Mouse (Mus musculus): Measurements from ENCODE around the gene Rab11b. TPM values are rescaled to one million over a fixed set of nuclear protein-coding genes. Genes with fewer than 3 reads are reported as not detected.

Rab11b gene
- 161 and 162 TPM in 2 replicates for polyA plus RNA-seq (2012)

DNA sequence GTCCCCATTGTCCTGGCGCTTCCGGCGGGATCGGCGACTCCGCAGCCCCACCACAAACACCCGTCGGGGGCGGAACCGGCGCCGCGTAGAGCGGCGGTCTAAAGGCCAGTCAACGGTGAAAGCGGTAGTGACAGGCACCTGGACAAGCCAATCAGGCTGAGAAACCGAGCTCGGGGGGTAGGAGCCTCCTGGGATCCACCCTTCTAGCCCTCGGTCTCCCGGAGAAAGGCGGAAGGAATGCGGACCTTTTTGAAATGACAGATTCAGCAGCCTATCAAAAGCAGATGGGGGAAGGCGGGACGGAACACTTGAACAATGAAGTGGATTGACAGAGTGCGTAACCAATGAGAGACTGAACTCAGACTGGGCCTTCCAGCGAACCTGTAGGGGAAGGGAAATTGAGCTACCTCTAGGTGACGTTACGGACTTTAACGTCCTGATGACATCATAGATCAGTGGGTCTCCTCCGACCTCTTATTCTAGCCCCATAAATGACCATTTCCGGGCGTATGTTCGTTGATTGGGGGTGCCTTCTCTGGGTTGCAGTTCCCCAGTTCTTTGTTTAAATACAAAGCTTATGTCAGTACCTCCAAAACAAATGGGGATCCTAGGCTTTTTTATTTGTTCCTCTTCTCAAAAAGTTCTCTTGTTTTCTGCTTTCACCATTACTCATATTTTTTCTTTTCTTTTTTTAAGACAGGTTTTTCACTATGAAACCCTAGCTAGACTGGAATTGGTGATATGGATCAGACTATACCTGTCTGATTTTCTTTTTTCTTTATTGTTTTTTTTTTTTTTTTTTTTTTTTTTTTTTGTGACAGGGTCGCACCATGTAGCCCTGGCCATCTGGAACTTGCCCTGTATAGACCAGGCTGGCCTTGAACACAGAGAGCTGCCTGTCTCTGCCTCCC lies at the start of gene Rab11b:
Gene Rab11b, minus strand, starts transcription at position 276 of the 911 bp plus-strand sequence.

DNA sequence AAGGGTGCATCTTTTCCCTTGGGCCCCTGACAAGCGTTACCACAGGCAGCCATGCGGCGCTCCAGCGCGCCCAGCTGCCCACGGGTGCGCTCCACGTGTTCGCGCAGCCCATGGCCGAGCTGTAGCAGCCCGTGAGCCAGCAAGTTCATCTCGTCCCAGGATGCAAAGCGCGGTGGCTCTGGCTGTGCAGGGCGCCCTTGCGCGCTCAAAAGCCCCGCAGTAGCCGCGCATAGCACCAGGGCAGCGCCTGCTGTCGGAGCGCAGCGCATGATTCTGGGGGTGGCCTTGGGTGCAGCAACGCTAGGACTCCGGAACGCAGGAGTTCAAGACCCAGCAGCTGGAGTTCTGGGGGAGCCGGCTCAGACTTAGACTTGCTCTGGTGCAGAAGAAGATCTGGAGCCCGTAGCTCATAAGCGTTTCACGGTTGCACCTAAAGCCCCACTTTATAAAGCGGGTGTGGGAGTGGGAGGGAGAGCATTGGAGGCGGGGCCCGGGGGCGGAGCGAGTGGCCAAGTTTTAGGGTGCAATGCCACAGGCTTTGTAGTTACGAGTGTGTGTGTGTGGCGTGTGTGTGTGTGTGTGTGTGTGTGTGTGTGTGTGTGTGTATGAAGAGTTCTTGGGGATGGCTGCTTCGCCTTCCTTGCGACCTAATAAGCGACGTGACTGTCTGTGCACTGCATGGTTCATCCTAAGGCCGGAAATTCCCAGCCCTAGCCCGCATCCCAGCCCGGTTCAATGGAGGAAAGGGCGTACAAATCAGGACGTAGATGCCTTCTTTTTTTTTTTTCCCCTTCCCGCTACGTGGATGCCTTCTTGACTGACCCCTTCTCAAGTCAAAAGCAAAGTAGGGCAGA lies 21.0 kb upstream of the Rab11b start, which contains the start of gene Angptl4:
Gene Angptl4, minus strand, starts transcription at position 707 of the 854 bp plus-strand sequence.

DNA sequence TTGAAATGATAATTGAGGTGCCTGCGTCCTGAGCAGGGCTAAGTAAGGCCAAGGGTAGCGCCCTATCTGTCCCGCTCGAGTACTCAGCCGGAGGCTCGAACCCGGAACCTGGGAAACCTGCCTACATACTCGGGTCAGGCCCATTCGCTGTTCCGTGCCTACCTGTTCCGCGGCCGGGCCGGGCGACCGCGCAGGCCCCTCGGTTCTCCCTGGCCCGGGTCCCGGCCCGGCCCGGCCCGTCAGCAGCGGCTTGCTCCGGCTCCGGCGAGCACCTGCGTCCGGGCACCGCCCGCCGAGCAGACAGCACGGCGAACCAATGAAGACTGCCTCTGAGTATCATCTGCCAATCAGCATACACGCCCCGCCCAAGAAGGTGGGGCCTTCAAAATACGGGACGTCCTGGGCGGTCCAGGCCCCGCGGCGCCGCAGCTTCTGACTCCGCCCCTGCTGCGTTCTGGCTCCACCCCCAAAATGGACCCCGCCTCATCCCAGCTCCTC lies 41.9 kb downstream of the Rab11b start, which contains the start of gene March2:
Gene March2, minus strand, starts transcription at position 287 of the 498 bp plus-strand sequence.

Other genes with a start within 250 kb of the Rab11b start
- gene Adamts10, start 236.3 kb downstream of the Rab11b start, polyA plus RNA-seq (2012), result 56.2 and 68.3 TPM in 2 replicates
- gene Myo1f, start 204.8 kb downstream of the Rab11b start, polyA plus RNA-seq (2012), result 27.5 and 42.2 TPM in 2 replicates
- gene Zfp414, start 131.4 kb downstream of the Rab11b start, polyA plus RNA-seq (2012), result 130 and 136 TPM in 2 replicates
- gene Pram1, start 122.5 kb downstream of the Rab11b start, polyA plus RNA-seq (2012), result 14.0 and 31.9 TPM in 2 replicates
- gene Hnrnpm, start 73.7 kb downstream of the Rab11b start, polyA plus RNA-seq (2012), result 1,164 and 1,714 TPM in 2 replicates
- gene March2, start 41.9 kb downstream of the Rab11b start, polyA plus RNA-seq (2012), result 16.8 and 20.2 TPM in 2 replicates
- gene Angptl4, start 21.3 kb upstream of the Rab11b start, polyA plus RNA-seq (2012), result 4.6 and 5.9 TPM in 2 replicates
- gene Kank3, start 50.0 kb upstream of the Rab11b start, polyA plus RNA-seq (2012), result 2.8 and 2.9 TPM in 2 replicates
- gene Rps28, start 64.0 kb upstream of the Rab11b start, polyA plus RNA-seq (2012), result 7,027 and 8,316 TPM in 2 replicates
- 544 and 641 TPM in 2 replicates for gene Ndufa7, start 64.0 kb upstream of the Rab11b start, polyA plus RNA-seq (2012)
- 21.7 and 28.1 TPM in 2 replicates for gene Cd320, start 82.6 kb upstream of the Rab11b start, polyA plus RNA-seq (2012)
- gene Gm7029, start 113.3 kb upstream of the Rab11b start, polyA plus RNA-seq (2012), result not detected in 2 replicates
- gene Kifc1, start 130.1 kb upstream of the Rab11b start, polyA plus RNA-seq (2012), result 46.4 and 49.9 TPM in 2 replicates
- 0.67 and 1.0 TPM in 2 replicates for gene Platr17, start 144.6 kb upstream of the Rab11b start, polyA plus RNA-seq (2012)
- gene Daxx, start 148.9 kb upstream of the Rab11b start, polyA plus RNA-seq (2012), result 45.6 and 53.3 TPM in 2 replicates
- 748 and 750 TPM in 2 replicates for gene Tapbp, start 155.4 kb upstream of the Rab11b start, polyA plus RNA-seq (2012)
- gene Zbtb22, start 155.4 kb upstream of the Rab11b start, polyA plus RNA-seq (2012), result 54.2 and 58.7 TPM in 2 replicates
- gene Rgl2, start 169.0 kb upstream of the Rab11b start, polyA plus RNA-seq (2012), result 300 and 303 TPM in 2 replicates
- 332 and 390 TPM in 2 replicates for gene Pfdn6, start 179.8 kb upstream of the Rab11b start, polyA plus RNA-seq (2012)
- 131 and 141 TPM in 2 replicates for gene Wdr46, start 180.1 kb upstream of the Rab11b start, polyA plus RNA-seq (2012)
- gene B3galt4, start 191.0 kb upstream of the Rab11b start, polyA plus RNA-seq (2012), result 12.5 and 21.8 TPM in 2 replicates
- gene Vps52, start 195.3 kb upstream of the Rab11b start, polyA plus RNA-seq (2012), result 45.7 and 47.0 TPM in 2 replicates
- gene Rps18, start 195.5 kb upstream of the Rab11b start, polyA plus RNA-seq (2012), result 788 and 958 TPM in 2 replicates
- gene H2-K1, start 239.8 kb upstream of the Rab11b start, polyA plus RNA-seq (2012), result 2,707 and 3,834 TPM in 2 replicates